Mouse (Mus musculus) layer of hippocampus, adult 18-20 months (tissue): ENCODE data around the gene Rab3a. TPM values are rescaled to one million over a fixed set of nuclear protein-coding genes. Genes with fewer than 3 reads are reported as not detected.

Experiments
- DNase-seq, 2 experiments: peaks; one replicate each; pipeline ENCODE4 v3.0.0; 2022; ENCODE audit warnings: low spot score in 2 of 2
- total RNA-seq, 2 experiments: library from RNA; stranded (reverse); gene quantifications; 2 replicates each; pipeline ENCODE4 v1.2.3; 2021

Rab3a gene
- total RNA-seq, 2 experiments from 2014 or later: 814 to 823 TPM

DNA sequence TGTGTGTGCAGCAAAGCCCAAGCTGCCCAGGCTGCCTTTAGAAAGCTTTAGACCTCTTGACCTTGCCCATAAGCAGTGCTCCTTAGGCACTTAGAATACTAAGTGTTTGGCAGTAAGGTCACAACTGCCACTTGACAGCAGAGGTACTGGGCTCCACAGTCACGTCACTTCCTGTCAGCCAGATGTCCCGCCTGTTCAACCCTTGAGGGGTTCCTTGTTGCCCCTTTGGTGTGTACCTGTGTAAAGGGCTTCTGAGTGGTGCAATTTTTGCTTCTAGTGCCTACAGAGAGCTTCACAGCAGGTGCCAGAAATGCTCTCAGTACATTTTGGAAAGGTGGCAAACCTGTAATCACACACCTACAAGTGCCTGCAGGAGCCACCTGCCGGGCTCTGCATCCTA is 16.3 kb upstream of the Rab3a start:
- DNase-seq: no peak

GRCm38 (mm10) chr8:70741661-70742060 is 12.8 kb upstream of the Rab3a start:
- no peak for DNase-seq

GRCm38 (mm10) chr8:70742176-70742575 is 12.3 kb upstream of the Rab3a start:
- no peak for DNase-seq

- DNase-seq: no peak
Observed at GRCm38 (mm10) chr8:70742981-70743655, 11.4 kb upstream of the Rab3a start.

DNA sequence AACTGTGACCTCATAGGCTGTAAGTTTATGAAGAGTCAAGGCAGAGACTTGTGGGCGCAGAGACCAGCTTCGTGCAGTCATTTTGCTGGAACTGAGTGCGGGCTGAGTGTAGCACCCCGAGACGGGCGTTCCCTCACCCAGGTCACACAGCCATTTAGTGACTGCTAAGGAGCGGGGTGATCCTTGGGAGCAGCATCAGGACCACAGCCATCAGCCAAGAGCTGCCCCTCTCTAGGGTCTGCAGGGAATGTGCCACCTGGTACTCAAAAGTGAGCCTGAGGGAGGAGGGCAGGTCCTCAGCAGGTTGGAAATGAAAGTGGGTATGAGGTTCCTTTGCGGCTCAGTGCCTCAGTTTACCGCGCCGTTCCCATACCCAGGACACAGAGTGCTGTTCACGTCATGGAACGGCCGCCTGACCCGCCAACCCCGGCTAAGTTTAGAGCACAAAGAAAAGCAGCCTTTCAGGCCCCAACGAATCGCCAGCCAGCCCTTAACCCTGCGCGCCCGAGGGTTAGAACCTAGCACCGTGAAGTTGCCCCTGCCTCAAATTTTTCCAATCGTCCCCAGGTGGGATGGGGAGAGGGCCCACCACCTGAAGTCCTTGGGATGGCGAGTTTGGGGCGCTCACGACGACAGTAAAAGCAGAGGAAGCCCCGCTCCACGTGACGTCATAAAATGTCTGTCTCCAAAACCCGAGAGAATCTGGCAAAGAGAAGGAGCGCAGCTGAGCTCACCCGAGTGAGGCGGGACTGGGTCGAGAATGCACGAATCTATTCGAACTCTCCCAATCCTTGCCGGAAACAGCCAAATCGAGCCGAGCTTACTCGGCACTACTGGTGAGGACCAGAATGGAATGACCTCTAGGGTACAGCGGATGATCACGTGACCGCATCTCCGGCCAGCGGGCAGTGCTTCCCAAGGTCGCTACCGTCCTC is 10.6 kb upstream of the Rab3a start:
- no peak for DNase-seq

GRCm38 (mm10) chr8:70744806-70745205 is 9.7 kb upstream of the Rab3a start:
- DNase-seq: no peak

GRCm38 (mm10) chr8:70745691-70746220 is 8.7 kb upstream of the Rab3a start:
- no peak for DNase-seq

GRCm38 (mm10) chr8:70746676-70747075 is 7.8 kb upstream of the Rab3a start:
- no peak for DNase-seq

- DNase-seq: no peak
Observed at GRCm38 (mm10) chr8:70747211-70747890, 7.1 kb upstream of the Rab3a start.

DNA sequence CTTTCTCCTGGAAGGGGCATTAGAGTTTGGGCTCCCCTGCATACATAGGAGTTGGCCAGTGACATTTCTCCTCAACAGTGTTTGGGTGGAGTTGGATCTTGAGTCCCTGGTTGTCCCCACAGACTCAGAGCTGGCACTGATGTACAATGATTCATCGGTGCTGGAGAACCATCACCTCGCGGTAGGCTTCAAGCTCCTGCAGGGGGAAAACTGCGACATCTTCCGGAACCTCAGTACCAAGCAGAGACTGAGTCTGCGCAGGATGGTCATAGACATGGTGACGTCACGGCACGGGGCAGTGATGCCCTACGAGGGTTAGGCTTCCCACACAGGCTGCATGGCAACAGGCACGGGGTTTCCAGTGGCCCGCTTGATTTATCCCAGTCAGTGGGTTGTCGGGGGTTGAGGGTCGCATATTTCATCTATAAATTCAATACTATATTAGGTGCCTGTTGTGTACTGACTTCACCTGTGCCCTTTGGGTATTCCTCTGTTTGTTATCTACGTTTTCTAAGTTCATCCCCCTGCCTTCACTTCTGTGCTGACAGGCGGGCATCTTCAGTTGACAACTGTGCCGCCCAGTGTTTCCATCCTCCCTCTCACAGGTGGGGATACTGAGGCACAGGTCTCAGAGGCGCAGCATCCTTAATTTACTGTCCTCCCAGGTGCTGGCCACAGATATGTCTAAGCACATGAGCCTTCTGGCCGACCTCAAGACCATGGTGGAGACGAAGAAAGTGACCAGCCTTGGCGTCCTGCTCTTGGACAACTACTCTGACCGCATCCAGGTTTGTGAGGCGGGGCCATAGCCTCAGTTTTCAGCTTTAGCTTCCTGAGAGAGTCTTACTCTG is 6.0 kb upstream of the Rab3a start:
- DNase-seq: no peak

GRCm38 (mm10) chr8:70749097-70749674 is 5.3 kb upstream of the Rab3a start:
- DNase-seq: no peak

DNA sequence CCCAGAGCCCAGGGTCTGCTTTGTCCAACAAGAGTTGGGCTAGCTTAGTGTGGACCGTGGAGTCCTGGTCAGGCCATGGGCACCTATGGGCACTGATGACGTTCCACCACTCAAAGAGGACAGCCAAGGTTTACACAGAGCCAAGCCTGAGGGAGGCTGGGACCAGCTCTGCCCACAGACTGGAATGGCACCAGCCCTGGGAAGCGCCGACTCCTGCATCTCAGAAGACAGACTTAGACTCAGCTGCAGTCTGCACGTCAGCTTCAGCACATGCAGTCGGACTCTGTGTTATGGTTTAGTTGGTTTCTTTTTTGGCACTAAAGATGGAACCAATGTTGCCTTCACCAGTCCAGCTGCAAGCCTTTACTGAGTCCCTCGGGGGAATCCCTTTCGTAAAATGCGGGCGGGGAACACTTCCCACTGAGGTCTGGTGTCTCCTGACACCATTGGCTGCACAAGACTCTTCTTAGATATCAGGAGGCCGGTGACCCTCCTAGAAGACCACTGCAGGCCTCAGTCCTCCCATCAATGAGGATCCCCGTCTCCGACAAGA is 4.3 kb upstream of the Rab3a start:
- peak in 1 of 2 experiments; percentile 1 for DNase-seq

- DNase-seq: peak; percentile 51 to 88
Observed at GRCm38 (mm10) chr8:70752000-70752764, 2.3 kb upstream of the Rab3a start.

- peak in 1 of 2 experiments; percentile 71 for DNase-seq
Observed at GRCm38 (mm10) chr8:70753151-70753550, 1.3 kb upstream of the Rab3a start.

DNA sequence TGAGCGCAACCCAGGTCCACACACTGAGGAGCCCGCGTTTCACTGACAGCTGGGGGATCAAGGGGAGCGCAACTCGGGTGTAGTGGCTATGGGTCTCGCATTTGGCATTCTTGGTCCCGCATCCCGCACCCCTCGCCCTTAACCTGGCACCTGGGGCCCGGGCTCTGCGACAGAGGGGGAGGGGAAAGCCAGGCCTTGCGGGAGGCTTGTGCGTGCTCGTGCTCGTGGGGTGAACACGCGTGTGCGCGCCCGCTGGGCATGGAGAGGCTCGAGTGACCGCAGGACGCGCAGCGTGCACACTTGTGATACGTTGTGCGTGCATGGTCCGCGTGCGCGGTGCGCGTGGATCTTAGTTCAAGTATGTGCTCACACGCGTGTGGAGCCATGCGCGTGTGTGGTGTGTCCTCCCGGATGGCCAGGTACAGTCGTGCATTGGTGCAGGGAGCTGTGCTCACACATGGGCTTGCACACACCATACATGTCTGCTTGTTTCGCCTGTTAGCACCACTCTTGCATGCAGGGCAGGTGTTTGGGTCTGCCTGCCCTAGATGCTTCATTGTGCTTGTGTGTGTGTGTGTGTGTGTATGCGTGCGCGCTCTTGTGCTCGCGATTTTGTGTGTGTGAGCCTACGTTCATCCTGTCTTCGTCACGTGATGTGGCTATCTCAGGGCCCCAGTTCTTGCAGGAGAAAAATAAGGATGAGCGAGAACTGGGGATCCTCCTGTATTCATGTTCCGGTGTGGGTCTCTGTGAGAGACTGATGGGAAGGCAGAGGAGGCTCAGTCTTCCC is 587 bp downstream of the Rab3a start:
- peak; percentile 70 to 82 for DNase-seq

GRCm38 (mm10) chr8:70755661-70756475 is 1.4 kb downstream of the Rab3a start:
- peak; percentile 9 to 22 for DNase-seq

- peak; percentile 1 to 8 for DNase-seq
Observed at GRCm38 (mm10) chr8:70756476-70757040, 2.1 kb downstream of the Rab3a start.
